Mouse (Mus musculus) gastrocnemius, adult 2 months (tissue): Measurements from ENCODE around the gene Csmd2. TPM values are rescaled to one million over a fixed set of nuclear protein-coding genes. Genes with fewer than 3 reads are reported as not detected.

Source experiments
- DNase-seq: peaks from one replicate; pipeline ENCODE4 v3.0.0; 2022
- H3K27ac ChIP-seq: fragments of 200-600 bp; 2 replicates; pipeline ENCODE4 v1.8.1; 2022; ENCODE audit warnings: mild to moderate bottlenecking
- H3K4me3 ChIP-seq: fragments of 200-600 bp; 2 replicates; pipeline ENCODE4 v1.8.1; 2022; ENCODE audit warnings: mild to moderate bottlenecking, moderate library complexity
- CTCF ChIP-seq: fragments of 200-600 bp; IDR thresholded peaks from 2 replicates; pipeline ENCODE4 v1.8.1; 2022; ENCODE audit warnings: antibody characterized with exemption, mild to moderate bottlenecking, moderate library complexity
- intact Hi-C: fragments of 180-260 bp; cut with DNase I; formaldehyde crosslinking; loops from one replicate; pipeline ENCODE4 v1.15.1; 2025
- total RNA-seq, 2 experiments: library from RNA; stranded (reverse); gene quantifications; 2 replicates each; pipeline ENCODE4 v1.2.3; 2021

Gene Csmd2
- total RNA-seq, 2 experiments from 2014 or later: not detected

GRCm38 (mm10) chr4:128241854-128242356 is 254.2 kb downstream of the Csmd2 start:
- H3K4me3 ChIP-seq: no peak overlapping the region
- intact Hi-C loops: no loop called here
- TF ChIP-seq CTCF: no peak
- no peak overlapping the region for H3K27ac ChIP-seq
- DNase-seq: no peak

- H3K27ac ChIP-seq: no peak overlapping the region
- intact Hi-C loops: no loop called here
- DNase-seq: no peak
- no peak overlapping the region for H3K4me3 ChIP-seq
- no peak for TF ChIP-seq CTCF
These were observed 257.5 kb downstream of the Csmd2 start for GRCm38 (mm10) chr4:128245201-128245600.

- no peak for TF ChIP-seq CTCF
- Histone ChIP-seq H3K4me3 (no peak overlapping the region), H3K27ac (no peak overlapping the region)
- intact Hi-C loops: no loop called here
- DNase-seq: no peak
These were observed 261.0 kb downstream of the Csmd2 start for GRCm38 (mm10) chr4:128248676-128249075.

- intact Hi-C loops: no loop called here
- TF ChIP-seq CTCF: no peak
- no peak for DNase-seq
- no peak overlapping the region for H3K4me3 ChIP-seq
- H3K27ac ChIP-seq: no peak overlapping the region
These were observed 271.6 kb downstream of the Csmd2 start for GRCm38 (mm10) chr4:128259211-128259610.

GRCm38 (mm10) chr4:128260907-128261560 is 273.4 kb downstream of the Csmd2 start, which contains the start of gene Hmgb4:
TSS of gene Hmgb4 (minus strand) at chr4:128260957.
- no peak for DNase-seq
- H3K27ac ChIP-seq: no peak within 1 kb of the TSS
- TF ChIP-seq CTCF: no peak
- H3K4me3 ChIP-seq: no peak within 1 kb of the TSS
- intact Hi-C loops: no loop called here

GRCm38 (mm10) chr4:128264491-128264890 is 276.8 kb downstream of the Csmd2 start:
- intact Hi-C loops: no loop called here
- TF ChIP-seq CTCF: no peak
- DNase-seq: no peak
- no peak overlapping the region for H3K27ac ChIP-seq
- no peak overlapping the region for H3K4me3 ChIP-seq

- TF ChIP-seq CTCF: no peak
- no peak overlapping the region for H3K4me3 ChIP-seq
- intact Hi-C loops: no loop called here
- H3K27ac ChIP-seq: no peak overlapping the region
- no peak for DNase-seq
These were observed 277.7 kb downstream of the Csmd2 start for GRCm38 (mm10) chr4:128265341-128265740.

- TF ChIP-seq CTCF: no peak
- intact Hi-C loops: no loop called here
- Histone ChIP-seq H3K4me3 (no peak overlapping the region), H3K27ac (no peak overlapping the region)
- no peak for DNase-seq
These were observed 281.7 kb downstream of the Csmd2 start for GRCm38 (mm10) chr4:128269261-128269875.

- no peak overlapping the region for H3K4me3 ChIP-seq
- TF ChIP-seq CTCF: no peak
- DNase-seq: no peak
- intact Hi-C loops: loop anchor here (10.0 kb wide), 1 partner anchor 185 kb away; no protein-coding TSS in a partner anchor
- no peak overlapping the region for H3K27ac ChIP-seq
These were observed 282.5 kb downstream of the Csmd2 start for GRCm38 (mm10) chr4:128270177-128270576.

GRCm38 (mm10) chr4:128270931-128271330 is 283.3 kb downstream of the Csmd2 start:
- no peak for TF ChIP-seq CTCF
- no peak for DNase-seq
- no peak overlapping the region for H3K4me3 ChIP-seq

GRCm38 (mm10) chr4:128272501-128272900 is 284.8 kb downstream of the Csmd2 start:
- Histone ChIP-seq H3K27ac (peak overlapping the region; percentile 58), H3K4me3 (no peak overlapping the region)
- TF ChIP-seq CTCF: no peak
- intact Hi-C loops: loop anchor here (10.0 kb wide), 1 partner anchor 188 kb away; no protein-coding TSS in a partner anchor
- peak; percentile 72 for DNase-seq

More at GRCm38 (mm10) chr4:128270931-128271330, 283.3 kb downstream of the Csmd2 start:
- intact Hi-C loops: loop anchor here (10.0 kb wide), 1 partner anchor 186 kb away; no protein-coding TSS in a partner anchor
- H3K27ac ChIP-seq: no peak overlapping the region

- intact Hi-C loops: loop anchor here (10.0 kb wide), 1 partner anchor 188 kb away; no protein-coding TSS in a partner anchor
- H3K27ac ChIP-seq: no peak overlapping the region; the same call in 1 of the 2 replicates
- no peak overlapping the region for H3K4me3 ChIP-seq
- TF ChIP-seq CTCF: no peak
- DNase-seq: no peak
These were observed 285.5 kb downstream of the Csmd2 start for GRCm38 (mm10) chr4:128273146-128273545.

GRCm38 (mm10) chr4:128275116-128275515 is 287.5 kb downstream of the Csmd2 start:
- Histone ChIP-seq H3K4me3 (no peak overlapping the region), H3K27ac (no peak overlapping the region)
- intact Hi-C loops: loop anchor here (10.0 kb wide), 1 partner anchor 190 kb away; no protein-coding TSS in a partner anchor
- TF ChIP-seq CTCF: no peak
- no peak for DNase-seq
